Mouse (Mus musculus): ENCODE data around the gene Acss2.
"Not testable (repeated sequence)": the region's sequence is repeated elsewhere in the genome, so short reads cannot be mapped to it uniquely, and the experiment has no call there.

Gene Acss2

DNA sequence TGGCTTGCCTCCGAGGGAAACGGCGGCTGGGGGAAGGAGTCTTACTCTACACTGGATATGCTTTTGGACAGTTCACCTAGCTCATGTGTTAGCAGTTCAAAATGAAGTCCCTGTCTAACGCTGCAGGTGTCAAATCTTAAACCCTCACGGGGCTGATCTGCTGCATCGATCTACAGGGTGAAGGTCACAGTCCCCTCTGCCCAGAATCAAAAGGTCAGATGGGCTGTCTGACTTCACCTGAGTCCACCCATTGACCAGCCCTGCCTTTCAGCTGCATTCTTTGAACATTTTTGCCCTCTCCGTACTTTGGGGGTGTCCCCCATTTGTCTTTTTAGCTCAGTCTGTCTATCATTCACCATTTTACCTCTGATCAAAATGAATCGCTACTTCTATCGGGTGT, 67.3 kb downstream of the Acss2 start:
- in situ Hi-C loops (cut with MboI; ENCODE audit: unreplicated experiment in 2 of 2): no loop called here

DNA sequence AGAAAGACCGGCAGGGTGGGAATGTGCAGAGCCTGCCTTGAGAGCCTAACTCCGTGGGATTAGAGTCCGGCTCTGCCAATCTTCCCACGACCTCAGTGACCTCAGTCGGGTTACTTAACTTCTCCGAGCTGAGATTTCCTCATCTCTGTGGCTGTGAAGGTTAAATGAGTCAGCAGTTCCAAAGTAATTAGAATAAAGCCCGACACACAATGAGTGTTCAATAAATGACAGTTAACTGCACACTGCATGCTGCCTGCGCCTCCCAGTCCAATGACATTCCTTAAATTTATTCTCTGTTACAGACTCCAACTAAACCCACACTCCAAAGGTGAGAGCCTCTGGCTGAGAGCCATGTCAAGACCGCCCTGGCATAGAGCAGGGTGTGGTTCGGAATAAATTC, 67.7 kb downstream of the Acss2 start:
- in situ Hi-C loops (cut with MboI; ENCODE audit: unreplicated experiment in 2 of 2): no loop called here

DNA sequence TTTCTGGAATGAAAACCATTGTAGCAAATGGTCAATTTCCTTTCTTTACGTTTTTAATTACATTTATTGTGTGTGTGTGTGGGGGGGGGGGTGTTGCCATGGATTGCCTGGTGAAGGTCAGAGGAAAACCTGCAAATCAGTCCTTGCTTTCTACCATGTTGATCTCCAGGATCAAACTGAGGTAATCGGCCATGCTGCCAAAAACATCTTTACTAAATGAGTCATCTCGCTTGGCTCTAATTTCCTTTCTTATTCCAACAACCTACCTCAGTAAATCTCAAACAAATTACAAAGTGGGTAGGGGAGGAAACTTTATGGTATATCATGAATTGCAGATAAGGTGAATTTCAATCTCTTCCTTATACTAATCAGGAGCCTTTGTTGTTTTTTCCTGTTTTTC, 70.4 kb downstream of the Acss2 start:
- in situ Hi-C loops (cut with MboI; ENCODE audit: unreplicated experiment in 2 of 2): no loop called here

DNA sequence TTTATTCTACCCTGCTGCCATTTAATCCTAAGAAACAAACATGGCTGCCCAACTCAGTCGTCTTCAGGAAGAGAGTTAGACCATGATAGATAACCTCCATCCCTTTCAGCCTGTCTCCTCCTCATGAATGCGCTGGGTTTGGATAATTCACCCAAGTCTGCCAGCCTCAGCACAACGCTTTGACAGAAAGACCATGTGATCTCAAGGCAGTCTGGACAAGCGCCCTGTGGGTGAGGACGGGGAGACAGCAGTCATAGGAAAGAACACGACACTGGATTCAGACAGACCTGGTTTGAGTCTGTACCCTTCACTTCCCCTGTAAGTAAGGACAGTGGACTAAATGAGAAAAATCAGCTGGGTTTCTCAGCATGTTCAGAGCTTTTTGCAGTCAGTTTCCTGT, 71.8 kb downstream of the Acss2 start:
- in situ Hi-C loops (cut with MboI; ENCODE audit: unreplicated experiment in 2 of 2): no loop called here

DNA sequence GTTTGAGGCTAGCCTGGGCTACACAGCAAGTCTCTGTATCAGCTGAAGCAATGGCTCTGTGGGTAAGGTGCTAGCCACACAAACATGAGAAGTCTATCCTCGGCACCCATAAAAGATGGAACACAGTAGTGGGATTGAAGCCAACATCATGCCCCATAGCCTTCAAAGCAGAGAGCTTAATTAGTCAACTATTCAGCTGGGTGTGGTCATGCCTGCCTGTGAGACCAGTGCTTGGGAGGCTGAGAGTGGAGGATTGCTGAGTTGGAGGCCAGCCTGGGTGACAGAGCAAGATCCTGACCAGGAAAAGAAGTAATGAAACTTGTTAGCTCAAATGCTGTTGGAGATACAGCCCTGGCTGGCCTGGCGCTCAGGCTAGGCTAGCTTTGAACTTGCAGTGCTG, 73.1 kb downstream of the Acss2 start:
- in situ Hi-C loops (cut with MboI; ENCODE audit: unreplicated experiment in 2 of 2): loop anchor here in 1 of 2 experiments (5.0 to 10.0 kb wide), 2 partner anchors 74 to 516 kb away; partner anchors contain the start of genes Acss2, Ahcy and Ggt7

DNA sequence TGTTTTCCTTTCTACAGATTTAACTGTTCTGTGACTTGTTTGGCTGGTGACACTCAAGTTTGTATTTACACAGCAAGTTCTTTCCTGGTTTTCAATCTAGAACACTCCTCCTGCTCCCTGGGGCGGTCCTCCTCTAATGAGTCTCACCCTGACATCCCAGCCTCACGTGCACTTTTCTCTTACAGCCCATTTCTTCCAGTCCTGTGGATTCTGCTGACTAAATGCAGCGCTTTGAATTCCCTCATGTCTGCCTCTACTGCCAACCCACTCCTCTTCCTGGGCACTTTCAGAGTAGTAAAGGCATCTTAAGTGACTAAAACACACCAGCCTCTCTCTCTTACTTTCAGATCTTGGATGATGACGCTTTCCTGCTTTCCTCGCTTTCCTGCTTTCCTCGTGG, 73.9 kb downstream of the Acss2 start:
- in situ Hi-C loops (cut with MboI; ENCODE audit: unreplicated experiment in 2 of 2): loop anchor here in 1 of 2 experiments (5.0 to 10.0 kb wide), 2 partner anchors 74 to 517 kb away; partner anchors contain the start of genes Acss2, Ahcy and Ggt7

DNA sequence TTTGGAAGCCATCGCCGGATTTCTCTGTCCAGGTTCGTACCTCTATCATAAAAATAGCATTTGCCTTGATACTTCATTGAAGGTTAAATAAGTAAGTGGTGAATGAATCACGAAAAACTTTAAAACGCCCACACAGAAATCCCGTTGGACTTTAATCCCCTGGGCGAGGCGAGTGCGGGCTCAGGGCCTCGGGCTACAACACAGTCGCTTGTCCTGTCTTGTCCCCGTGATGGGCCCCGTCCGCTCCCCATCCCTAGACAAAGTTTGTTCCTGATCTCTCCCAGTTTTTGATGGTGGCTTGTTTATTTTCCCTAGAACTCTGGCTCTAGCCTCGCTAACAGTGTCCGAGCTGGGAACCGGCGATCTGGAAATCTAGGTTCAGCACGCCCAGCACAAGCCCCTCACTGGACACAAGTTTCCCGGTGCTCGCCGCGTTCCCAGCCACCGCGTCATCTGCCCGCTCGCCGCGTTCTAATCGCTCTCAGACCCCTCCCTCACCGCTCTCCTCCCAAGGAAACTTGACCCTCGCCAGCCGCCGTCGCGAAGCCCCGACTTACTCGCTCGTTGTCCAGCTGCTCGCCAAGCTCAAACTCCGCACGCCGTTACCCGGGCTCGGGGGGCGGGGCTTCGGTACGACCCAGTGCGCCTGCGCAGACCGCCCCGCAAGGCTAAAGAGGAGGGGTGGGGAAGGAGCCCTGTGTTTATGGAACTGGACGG, 74.5 kb downstream of the Acss2 start, which contains the start of gene Gss:
Gss (minus strand) TSS at position 674 of the 717 bp plus-strand sequence.
- in situ Hi-C loops (cut with MboI; ENCODE audit: unreplicated experiment in 2 of 2): loop anchor here in 1 of 2 experiments (5.0 to 10.0 kb wide), 2 partner anchors 75 to 517 kb away; partner anchors contain the start of genes Acss2, Ahcy and Ggt7

DNA sequence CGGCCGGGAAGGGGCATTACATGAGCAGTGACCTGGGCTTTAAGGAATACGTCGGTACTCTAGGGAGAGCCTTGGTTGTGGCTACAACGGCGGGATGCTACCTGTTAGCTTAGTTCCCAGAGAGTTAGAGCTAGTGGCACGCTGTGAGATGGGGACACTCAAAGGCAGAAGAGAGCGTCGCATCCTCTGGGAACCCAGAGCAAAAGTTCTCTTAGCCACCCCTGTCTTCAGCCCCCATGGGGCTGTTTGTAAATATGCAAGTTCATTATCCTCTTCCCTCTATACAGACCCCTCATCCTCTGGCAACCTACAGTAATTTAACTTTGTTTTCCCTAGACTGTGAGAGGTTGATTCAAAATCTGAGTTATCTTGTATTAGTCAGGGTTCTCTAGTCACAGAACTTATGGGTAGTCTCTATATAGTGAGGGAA, 75.1 kb downstream of the Acss2 start:
- in situ Hi-C loops (cut with MboI; ENCODE audit: unreplicated experiment in 2 of 2): loop anchor here in 1 of 2 experiments (5.0 to 10.0 kb wide), 2 partner anchors 76 to 518 kb away; partner anchors contain the start of genes Acss2, Ahcy and Ggt7

DNA sequence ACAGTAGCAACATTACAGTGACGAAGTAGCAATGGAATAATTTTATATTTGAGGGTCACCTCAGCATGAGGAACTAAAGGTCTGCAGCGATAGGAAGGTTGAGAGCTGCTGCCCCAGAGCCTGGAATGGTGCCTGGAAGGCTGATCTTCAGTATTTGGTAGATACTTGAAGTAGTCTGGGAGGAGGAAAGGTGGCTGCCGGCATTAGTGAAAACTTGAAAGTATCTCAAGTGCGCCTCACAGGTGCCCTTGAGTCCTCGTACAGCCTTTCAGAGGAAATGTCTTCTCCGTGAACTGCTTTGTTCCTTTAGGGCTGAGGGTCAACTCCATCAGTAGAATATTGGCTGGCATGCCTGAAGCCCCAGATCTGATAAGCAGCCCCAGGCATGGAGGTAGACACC, 77.8 kb downstream of the Acss2 start:
- in situ Hi-C loops (cut with MboI; ENCODE audit: unreplicated experiment in 2 of 2): loop anchor here in 1 of 2 experiments (10.0 kb wide), 1 partner anchor 521 kb away; the partner anchor contains the start of gene Ahcy

DNA sequence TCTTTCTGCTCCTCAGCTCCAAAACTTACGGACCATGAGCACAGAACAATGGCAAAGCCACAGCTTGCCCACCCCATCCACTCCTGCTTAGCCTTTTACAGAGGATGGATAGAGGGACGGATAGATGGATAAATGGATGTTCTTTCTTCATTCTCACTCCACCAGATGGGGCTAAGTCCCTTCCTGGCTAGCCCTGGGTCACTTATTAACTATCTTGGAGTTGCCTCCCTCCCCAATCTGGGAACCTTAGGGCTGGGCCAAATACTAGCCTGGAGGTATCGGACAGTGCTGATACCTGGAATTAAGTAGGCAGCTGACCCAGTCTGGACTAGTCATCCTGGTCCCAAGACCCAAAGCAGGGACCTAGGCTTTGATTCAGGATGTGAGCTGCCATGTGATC, 86.0 kb downstream of the Acss2 start:
- in situ Hi-C loops (cut with MboI; ENCODE audit: unreplicated experiment in 2 of 2): no loop called here

DNA sequence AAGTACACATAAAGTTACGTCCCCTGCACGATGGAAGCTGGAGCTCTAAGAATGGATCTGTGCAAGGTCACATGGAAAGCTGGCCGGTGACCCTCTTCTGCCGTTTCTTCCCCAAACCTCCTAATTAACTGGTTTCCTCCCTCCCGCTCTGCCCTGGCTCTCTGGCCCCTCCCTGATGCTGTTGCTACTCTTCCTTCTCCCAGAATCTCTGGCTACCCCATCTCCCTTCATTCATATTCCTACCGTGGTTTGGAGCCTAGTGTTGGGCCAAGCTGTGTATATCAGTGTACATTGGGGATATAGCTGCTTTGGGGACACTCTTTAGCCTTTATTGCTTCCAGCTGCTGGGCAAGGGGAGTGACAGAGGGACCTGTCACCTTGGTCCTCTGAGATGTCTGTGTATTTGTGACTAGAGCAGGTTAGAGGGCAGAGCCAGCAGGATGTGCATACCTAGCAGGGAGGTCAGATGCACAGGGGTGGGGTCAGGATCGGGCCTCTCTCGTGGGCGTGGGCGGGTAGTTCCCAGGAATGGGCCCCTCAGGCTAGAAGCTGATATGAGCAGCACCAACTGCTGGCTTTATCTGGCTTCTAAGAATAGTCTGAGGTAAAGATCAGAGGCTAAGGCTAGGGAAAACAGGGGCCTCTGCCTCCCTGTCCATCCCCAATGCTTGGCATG, 87.0 kb downstream of the Acss2 start:
- in situ Hi-C loops (cut with MboI; ENCODE audit: unreplicated experiment in 2 of 2): no loop called here

DNA sequence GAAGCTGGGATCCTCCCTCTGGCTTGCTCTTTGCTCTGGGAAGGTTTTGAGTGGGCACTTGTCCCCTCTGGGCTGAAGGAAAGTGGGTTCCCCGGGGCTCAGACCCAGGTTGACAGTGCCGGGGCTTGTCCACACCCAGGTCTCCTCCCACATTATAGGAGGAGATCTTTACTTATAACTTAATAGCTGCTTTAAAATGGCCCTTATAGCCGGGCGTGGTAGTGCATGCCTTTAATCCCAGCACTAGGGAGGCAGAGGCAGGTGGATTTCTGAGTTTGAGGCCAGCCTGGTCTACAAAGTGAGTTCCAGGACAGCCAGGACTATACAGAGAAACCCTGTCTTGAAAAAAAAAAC, 87.5 kb downstream of the Acss2 start:
- in situ Hi-C loops (cut with MboI; ENCODE audit: unreplicated experiment in 2 of 2): not testable (repeated sequence)

DNA sequence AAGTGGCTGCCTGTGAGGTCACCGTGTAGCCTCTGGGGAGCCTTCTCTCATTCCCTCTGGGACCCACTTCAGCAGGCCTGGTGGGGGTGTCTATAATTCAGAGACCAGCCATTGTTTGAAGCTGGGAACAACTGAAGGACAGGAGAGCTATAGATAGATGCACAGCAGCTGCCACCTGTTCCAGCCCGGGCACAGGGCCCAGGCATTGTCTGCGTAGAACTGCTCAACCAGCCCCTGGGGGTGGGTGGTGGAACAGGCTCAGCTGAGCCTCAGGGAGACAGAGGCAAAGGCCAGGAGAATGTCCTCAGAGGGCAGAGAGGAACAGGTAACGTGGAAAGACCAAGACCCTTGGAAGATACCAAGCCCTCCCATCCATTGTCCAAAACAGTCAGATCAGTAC, 88.6 kb downstream of the Acss2 start:
- in situ Hi-C loops (cut with MboI; ENCODE audit: unreplicated experiment in 2 of 2): no loop called here

DNA sequence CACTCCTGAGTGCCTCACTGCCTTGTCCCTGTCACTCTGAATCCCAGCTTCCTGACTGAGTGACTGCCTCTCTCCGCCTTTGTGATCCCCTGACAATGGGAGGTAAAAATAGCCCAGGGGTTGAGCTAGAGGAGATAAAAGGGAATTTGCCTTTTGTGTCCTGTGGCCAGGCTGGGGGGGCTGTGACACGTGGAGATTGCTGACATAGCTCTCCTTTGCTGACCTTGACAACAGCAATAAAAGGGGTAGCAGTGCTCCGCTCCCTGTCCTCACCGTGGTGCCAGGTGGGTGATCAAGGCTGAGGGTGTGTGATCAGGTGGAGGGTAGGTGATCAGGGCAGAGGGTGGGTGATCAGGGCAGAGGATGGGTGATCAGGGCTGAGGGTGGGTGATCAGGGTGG, 93.2 kb downstream of the Acss2 start, which contains the start of gene Myh7b:
Myh7b (plus strand) TSS at position 235 of the 400 bp plus-strand sequence.
- in situ Hi-C loops (cut with MboI; ENCODE audit: unreplicated experiment in 2 of 2): no loop called here

DNA sequence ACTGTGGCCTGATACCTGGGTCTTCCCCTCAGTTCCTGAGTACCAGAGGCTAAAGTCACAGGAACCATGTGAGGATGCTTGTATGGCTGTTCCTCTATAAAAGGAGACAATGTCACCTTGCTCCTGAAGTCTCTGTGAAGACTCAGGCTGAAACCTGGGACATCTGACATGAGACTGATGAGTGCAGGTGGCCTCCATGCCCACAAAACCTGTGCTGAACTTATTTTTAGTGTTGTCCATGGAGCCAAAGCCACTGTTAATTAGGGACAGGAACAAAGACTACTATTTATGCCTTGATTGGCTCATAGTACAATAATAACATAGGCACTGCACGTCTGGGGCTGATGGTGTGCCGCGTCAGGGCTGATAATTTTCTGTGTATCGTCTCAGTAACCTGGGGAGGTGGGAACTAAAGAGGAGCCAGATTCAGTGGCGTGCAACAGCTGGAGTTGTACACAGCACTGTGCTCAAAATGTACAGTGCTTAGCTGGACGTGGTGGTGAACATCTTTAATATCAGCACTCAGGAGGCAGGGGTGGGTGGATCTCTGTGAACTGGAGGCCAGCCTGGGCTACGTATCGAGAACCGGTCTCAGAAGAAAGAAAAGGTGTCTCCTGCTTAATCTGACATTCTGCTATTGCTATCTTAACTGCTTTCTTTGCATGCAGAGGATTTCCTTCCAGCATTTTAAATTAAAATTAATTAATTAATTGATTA, 94.2 kb downstream of the Acss2 start:
- in situ Hi-C loops (cut with MboI; ENCODE audit: unreplicated experiment in 2 of 2): no loop called here

DNA sequence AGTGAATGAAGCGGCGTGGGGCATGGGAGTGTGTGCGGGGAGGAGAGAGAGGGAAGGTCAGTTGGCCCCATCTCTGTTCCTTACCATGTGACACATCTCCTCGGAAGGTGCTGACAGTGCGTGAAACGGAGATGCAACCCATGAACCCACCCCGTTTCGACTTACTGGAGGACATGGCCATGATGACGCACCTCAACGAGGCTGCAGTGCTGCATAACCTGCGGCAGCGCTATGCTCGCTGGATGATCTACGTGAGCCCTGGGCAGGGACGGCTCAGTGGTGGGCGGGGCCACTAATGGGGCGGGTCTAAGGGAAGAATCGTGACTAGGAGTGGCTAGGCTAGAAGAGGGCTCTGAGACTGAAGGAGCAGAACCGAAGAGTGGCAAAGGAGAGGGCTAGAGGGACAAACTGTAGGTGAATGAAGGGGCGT, 95.6 kb downstream of the Acss2 start:
- in situ Hi-C loops (cut with MboI; ENCODE audit: unreplicated experiment in 2 of 2): no loop called here

DNA sequence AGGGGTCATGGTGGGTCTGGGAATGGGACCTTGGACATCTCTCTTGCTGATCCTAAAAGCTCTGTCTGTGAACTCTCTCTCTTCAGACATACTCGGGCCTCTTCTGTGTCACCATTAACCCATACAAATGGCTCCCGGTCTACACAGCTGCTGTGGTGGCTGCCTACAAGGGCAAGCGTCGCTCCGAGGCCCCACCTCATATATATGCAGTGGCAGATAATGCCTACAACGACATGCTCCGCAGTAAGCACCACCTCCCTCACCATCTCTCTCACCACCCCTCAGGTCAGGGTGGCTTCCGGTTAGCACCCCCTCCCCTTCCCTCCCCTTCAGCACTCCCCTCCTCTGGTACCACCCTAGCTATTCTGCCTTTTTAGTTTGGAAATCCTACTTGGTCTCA, 96.2 kb downstream of the Acss2 start:
- in situ Hi-C loops (cut with MboI; ENCODE audit: unreplicated experiment in 2 of 2): no loop called here

DNA sequence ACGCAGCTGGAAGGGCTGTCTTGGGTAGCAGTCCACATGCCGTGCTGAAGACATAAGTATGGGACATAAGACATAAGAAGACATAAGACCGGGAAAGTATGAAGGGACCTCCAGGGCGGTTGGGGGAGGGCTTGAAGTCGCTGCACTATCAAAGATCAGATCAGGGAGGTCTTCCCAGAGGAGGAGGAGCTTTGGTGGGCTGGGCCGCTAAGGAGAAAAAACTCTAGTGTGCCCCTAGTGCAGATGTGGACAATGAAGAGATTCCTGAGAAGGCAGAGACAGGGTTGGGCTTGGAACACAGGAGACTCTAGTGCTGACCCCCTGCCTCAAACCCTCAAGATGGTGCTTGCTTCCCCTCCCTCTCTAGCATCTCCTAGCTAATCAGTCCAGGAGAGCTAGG, 99.2 kb downstream of the Acss2 start:
- in situ Hi-C loops (cut with MboI; ENCODE audit: unreplicated experiment in 2 of 2): loop anchor here (5.0 kb wide), 2 partner anchors 100 to 105 kb away; partner anchors contain the start of genes Acss2 (in 1 of the 2) and Ggt7 (in 1 of the 2)

DNA sequence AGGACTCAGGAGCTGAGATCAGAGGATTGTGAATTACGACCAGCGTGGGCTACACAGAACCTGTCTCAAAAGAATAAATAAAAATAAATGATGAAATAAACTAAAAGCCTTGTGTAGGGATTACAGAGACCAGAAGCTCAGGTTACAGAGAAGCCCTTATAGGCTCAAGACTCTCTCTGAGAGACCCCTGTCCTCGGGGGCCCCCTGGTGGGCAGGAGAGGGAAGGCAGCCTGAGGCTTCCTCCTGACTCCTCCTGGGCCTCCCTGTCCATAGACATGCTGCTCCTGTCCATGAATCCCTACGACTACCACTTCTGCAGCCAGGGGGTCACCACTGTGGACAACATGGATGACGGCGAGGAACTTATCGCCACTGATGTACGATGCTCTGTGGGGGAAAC, 102.1 kb downstream of the Acss2 start:
- in situ Hi-C loops (cut with MboI; ENCODE audit: unreplicated experiment in 2 of 2): loop anchor here (5.0 kb wide), 2 partner anchors 103 to 108 kb away; partner anchors contain the start of genes Acss2 (in 1 of the 2) and Ggt7 (in 1 of the 2)

DNA sequence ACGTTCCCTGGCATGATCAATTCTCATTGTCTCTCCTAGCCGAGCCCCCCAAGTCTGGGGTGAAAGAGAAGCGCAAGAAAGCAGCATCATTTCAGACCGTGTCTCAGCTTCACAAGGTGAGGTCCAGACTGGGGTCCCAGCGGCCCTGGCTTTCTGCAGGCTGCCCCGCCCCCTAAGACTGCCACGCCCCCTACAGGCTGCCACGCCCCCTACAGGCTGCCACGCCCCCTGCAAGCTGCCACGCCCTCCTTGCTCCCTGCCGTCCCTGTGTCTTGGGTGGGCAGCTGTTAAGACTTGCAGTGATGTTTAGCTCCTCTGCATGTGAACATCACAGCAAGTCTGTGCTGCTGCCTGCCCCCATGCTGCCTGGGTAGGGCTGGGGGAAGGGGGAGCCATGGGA, 104.9 kb downstream of the Acss2 start:
- in situ Hi-C loops (cut with MboI; ENCODE audit: unreplicated experiment in 2 of 2): no loop called here

DNA sequence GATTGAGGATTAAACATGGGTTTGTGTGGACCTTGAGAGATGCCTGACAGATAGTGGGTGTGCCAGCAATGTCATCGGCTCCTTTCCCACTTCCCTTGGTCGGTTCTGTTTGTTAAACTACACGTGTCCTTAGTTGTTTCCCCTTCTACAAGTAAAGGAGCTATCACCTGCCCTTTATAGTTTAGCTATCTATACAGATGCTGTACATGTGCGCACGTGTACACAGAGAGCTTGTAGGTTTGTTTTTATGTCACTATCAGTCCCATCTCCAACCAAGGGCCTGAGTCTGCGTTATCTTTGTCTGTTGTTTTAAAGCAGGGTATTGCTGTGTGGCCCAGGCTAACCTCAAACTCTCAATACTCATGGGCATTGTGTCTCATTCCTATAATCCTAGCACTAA, 106.2 kb downstream of the Acss2 start:
- in situ Hi-C loops (cut with MboI; ENCODE audit: unreplicated experiment in 2 of 2): no loop called here

Measured in v-Abl transformed pro-B cells (cell line).